Mouse (Mus musculus) G1E (cell line): ENCODE measurements around the gene Tbc1d25.

Experiments
- CTCF ChIP-seq: IDR thresholded peaks from 2 replicates; pipeline ENCODE4 v1.5.1; 2012; ENCODE audit warnings: low read depth, low read length, inconsistent platforms, mixed read lengths
- GATA1 ChIP-seq: IDR thresholded peaks from 2 replicates; pipeline ENCODE4 v1.6.1; 2012; ENCODE audit warnings: borderline replicate concordance, low read length, inconsistent platforms, mixed read lengths
- TAL1 ChIP-seq: conservative IDR thresholded peaks from 2 replicates; pipeline ENCODE4 v1.6.1; 2012; ENCODE audit warnings: low read depth, low read length, inconsistent platforms, mixed read lengths

DNA sequence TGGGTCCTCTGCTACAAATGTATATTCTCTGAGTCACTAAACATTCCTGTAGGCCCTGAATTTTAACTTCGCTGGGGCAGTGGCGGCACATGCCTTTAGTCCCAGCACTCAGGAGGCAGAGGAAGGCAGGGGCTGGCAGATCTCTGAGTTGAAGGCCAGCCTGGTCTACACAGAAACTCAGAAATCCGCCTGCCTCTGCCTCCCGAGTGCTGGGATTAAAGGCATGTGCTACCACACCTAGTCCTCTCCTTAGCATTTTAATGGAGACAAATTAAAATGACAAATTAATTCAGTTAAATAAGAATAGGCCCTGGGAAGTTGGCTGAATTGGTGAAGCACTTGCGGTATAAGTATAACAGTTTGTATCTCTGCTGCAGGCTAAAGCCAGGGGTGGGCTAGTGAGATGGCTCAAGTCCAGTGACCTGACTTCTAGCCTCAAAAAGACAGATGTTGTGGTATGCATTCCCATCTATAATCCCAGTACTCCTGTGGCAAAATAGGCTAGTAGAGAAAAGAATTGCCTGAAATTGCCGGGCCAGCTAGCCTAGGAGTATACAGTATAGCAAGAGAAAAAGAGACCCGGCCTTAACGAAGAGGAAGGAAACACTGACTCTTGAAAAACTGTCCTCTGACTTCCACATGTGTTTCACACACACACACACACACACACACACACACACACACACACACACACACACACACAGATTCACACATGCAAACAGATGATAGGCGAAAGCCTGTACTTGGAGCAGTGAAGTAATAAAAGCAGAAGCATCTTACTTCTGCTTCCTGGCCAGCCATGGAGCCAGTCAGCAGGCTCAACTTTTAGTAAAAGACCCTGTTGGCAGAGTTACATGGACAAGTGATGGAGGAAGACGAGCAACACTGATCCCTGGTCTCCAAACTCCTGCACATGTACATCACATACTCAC, 8.0 kb downstream of the Tbc1d25 start:
- TF ChIP-seq CTCF (no peak), GATA1 (no peak), TAL1 (no peak)
